Mouse (Mus musculus) spleen, postnatal 14 days (tissue): Measurements from ENCODE around the gene Pax7.

Experiments
- DNase-seq, 2 experiments: peaks; one replicate each; pipeline ENCODE4 v3.0.0; 2021 to 2022; ENCODE audit warnings: low spot score in 2 of 2

Pax7 gene

DNA sequence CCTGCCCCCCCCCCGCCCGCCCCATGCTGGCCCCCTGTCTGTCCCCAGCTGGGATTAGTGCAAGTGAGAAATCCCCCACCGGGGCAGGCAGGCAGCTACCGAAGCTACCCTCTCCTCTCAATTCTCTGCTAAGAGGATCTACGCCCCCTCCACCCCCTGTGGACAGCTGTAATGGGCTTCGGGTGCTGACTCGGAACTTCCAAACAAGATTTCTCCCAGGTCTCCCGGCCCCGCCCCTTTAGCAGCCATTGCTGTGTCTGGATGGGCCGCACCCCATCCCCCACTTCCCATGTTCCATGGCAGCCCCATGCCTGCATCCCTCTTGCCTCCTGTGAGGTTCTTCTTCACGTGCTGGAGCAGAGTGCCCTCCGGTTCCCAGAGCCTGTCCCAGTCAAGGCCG, 76.4 kb downstream of the Pax7 start:
- no peak for DNase-seq

GRCm38 (mm10) chr4:139754148-139754710, 79.1 kb downstream of the Pax7 start:
- no peak for DNase-seq

GRCm38 (mm10) chr4:139750926-139751325, 82.4 kb downstream of the Pax7 start:
- DNase-seq = no peak

- no peak for DNase-seq
Measured at GRCm38 (mm10) chr4:139747190-139747936, 86.0 kb downstream of the Pax7 start.

GRCm38 (mm10) chr4:139746177-139746576, 87.2 kb downstream of the Pax7 start:
- no peak for DNase-seq

DNA sequence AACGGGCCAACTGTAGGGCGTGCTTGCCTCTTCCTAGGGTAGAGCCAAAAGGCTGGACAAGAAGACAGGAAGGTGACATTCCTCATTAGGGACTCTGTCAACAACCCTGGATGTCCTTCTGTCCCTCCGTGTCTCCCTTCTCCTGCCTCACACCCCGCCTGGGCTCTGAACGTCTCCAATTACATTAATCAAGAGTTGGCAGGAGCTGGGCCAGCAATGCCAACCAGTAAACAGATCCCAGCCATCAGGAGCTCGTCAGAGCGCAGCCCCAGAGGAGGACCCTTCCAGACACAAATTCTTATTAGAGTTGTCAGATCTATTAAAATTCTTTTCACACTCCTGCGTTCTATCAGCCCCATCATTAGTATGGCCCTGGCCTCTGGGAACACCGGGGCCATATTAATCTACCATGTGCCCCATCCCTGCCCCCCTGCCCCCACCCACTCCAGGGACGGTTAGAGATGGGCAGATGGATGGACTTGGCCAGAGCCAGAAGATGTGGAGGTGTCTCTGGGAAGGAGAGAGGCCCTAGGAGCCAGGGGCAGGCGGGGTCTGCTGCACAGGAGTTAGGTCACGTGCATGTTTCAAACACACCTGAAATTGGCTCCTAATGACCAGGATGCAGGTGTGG, 88.4 kb downstream of the Pax7 start:
- DNase-seq = no peak

DNA sequence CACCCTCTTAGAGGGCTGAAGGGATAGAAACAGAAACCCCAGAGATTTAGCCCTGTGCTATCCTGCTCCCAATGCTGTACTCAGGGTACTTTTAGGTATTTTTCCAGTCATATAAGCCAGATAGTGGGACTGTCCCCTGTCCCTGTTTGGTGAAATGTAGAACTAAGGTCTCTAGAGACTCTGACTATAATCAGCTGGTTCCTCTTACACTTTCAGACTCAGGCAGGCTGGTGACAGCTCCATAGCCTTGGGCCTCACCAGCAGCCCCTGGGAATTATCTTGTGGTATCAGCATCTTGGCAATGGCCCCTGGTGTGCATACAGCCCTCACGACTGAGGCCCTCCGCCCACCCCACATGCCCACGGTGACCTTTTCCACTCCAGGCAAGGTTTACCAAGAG, 89.7 kb downstream of the Pax7 start:
- no peak for DNase-seq

- no peak for DNase-seq
Measured at GRCm38 (mm10) chr4:139737035-139737434, 96.3 kb downstream of the Pax7 start.

DNA sequence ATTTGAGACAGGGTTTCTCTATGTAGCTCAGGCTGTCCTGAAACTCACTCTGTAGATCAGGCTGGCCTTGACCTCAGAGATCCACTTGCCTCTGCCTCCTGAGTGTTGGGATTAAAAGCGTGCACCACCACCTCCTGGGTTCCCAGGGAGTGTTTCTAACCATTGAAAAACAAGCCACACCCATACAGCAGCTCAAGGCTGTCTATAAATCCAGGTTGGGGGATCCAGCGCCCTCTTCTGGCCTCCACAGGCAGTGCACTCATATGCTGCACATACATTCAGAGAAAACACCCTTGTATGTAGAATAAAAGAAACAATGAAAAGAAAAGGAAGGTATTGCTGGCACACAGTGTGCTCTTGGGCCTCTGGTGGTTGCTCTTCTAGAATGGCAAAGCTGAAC, 106.2 kb downstream of the Pax7 start:
- DNase-seq = no peak

GRCm38 (mm10) chr4:139725421-139725820, 107.9 kb downstream of the Pax7 start:
- DNase-seq = no peak

- no peak for DNase-seq
Measured at GRCm38 (mm10) chr4:139724296-139724695, 109.0 kb downstream of the Pax7 start.

- no peak for DNase-seq
Measured at GRCm38 (mm10) chr4:139718978-139719377, 114.3 kb downstream of the Pax7 start.

- DNase-seq = no peak
Measured at GRCm38 (mm10) chr4:139716477-139717169, 116.7 kb downstream of the Pax7 start.

DNA sequence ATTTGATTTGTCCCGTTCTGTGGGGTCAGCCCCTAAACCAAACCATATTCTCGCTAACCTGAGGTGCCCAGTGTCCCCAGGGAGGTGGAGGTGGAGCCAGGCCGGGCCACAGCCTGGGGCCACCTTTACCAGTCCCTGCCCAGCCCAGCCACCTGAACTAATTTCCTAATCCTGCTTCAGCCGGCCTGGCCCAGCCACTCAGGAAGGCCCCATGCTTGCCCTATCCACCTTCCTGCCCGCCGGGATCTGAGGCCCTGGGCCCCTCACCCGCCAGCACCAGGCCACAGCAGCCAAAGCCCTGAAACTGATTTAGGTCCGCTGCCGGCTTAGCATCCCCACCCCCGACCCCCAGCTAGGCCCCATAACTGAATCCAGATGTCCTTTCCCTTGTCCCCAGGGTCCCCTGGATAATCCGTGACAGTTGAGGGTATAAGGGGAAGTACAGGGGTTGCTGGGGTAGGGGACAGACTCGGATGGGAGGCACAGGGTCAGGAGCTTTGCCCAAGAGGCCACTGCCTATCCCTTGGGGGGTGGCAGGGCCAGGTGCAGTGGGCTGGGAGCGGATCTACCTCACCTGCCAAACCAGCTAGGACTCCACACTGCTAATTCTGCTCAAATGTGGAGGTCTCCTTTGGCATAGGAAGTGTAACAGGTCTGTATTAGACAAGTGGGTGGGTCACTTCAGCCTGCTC, 117.9 kb downstream of the Pax7 start:
- DNase-seq = no peak

DNA sequence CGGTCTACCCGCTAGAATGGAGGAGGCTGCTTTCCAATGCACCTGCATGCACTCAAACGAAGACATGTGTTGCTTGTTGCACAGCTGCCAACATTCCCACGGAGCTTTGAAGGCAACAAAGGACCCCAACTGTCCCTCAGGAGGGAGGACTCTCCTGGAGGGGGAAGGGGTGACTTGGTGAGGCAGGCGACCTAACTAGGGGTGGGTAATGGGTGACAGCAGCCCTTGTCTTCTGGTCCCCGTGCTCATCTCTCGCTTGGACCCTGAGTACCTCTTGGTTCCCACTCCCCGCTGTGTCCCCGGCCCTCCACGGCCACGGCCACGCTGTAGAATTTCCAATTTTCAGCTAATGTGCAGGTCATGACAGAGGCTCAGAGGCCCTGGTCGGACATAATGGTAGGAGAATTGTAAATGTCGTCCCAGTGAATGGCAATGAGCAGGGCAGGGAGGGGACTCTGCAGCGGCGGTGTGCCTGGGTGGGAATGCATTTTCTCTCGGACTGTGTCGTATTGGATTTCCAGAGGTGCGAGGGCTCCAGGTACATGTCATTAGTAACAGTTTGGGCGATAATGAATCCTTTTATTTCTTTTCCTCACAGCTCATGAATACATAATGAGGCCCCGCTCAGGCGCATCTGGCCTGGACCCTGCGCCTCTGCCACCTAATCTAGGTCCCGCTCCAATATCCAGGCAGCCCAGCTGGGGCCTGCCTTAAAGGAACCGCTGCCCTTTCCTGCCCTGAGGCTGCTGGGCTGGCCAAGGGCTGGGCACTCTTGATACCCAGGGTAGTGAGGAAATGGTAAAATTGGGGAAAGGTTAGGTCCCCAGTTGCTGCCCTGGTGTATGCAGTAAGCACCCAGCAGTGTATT, 122.6 kb downstream of the Pax7 start:
- no peak for DNase-seq

DNA sequence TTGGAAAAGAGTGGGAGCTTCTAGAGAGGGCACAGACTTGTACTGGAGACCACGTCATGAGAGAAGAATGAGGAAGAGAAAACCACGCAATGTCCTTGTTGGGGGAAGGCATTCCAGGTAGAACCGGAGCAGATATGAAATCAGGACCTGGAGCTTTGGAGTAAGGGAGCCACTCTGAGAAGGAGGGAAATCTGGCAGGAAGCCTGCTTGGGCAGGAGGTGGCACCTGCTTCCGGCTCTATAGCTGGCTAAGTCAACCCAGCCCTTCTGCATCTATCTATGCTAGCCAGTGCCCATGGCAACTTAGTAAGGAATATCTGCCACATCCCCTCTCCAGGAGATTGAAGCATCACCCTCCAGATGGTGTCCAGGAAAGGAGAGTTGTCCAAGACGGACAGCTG, 127.3 kb downstream of the Pax7 start:
- no peak for DNase-seq

- no peak for DNase-seq
Measured at GRCm38 (mm10) chr4:139703468-139703867, 129.9 kb downstream of the Pax7 start.

DNA sequence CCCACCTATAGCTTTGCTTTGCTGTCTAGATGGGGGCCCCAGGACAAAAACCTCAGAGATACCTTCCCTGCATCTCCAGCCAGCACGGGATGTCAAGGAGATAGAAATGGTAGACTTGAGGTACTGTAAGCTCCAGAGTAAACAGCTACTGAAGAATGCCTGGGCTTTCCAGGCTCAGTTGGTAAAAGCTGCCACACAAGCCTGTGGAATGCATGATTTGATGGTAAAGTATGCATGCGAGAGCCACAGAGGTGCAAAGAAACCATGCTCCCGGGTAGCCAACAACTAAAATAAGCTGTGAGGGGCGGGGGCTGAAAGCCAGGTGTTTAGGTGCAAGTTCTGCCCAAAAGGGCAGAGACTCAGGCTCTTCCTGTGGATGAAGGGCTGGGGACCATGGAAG, 130.4 kb downstream of the Pax7 start:
- no peak for DNase-seq

DNA sequence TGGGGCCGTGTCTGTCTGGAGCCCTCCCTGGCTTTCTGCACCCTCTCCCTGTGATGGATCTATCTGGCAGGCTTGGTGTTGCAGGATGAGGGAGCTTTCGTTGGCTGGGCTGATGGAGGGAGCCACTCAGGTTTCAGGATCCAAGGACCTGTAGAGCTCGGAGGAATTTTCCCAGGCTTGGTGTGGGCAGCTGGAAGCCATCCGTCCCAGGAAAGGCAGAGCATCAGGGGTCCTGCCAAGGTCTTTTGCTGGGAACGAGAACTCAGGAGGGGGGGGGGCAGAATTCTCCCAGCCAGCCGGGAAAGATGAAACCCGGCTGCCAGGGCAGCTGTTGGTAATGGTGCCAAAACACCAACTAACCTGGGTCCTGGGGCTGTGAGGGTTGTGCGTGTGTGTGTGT, 134.7 kb downstream of the Pax7 start:
- no peak for DNase-seq

- DNase-seq = no peak
Measured at GRCm38 (mm10) chr4:139697755-139698154, 135.6 kb downstream of the Pax7 start.

DNA sequence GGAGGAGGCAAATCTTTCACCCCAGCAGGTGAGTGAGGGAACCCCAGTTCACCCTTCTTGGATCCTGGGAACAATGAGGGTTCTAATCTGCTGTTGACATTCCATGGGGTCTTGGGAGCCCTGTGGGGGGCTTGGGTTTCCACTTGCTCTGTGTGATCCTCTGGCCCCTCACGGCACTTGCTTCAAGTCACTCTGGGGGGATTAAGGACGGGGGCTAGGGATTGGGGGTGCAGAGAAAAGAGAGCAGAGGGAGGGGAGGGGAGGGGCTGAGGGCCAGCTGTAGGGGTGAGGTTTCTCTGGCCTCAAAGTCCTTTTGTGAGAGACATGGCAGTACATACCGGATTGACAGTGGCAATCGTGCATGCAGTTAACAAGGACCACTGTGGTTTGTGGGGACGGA, 140.0 kb downstream of the Pax7 start:
- DNase-seq = no peak
